Mouse (Mus musculus): ENCODE measurements at regions not wholly inside any gene's neighbourhood (a gene's known extent, or its start where the extent isn't known, plus 50 kb on each side); places are given as distances from the start of the nearest gene placed in this dataset.

DNA sequence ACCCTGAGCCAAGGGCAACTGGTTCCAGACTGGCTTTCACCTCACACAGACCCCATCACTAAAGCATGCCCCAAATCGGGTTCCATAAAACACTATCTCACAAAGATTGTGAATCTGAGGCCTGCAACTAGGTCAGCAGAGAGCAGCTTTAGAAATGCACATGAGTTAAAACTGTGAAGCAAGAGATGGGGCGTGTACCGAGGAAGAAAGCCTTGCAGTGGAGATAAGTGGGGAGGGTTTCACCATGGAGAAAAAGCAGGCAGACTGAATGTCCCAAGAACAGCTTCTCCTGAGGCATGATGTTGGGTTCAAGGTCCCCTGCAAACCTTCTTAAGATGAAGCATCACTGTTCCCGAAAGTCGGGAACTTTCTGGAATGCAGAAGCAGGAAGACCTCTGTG is 77.7 kb upstream of the Cited2 start:
- no peaks in the 10 kb centered on the region for H3K36me3 ChIP-seq (ENCODE audit: insufficient read depth, low read length)
- no peak overlapping the region for H3K4me3 ChIP-seq (ENCODE audit: low read depth, low read length)
- no peaks in the 10 kb centered on the region for H3K4me1 ChIP-seq (ENCODE audit: insufficient read depth, low read length)
- TF ChIP-seq CTCF (IDR thresholded peaks at IDR 0.05): no peak
- H3K9ac ChIP-seq (replicated peaks; ENCODE audit: low read length, poor library complexity, severe bottlenecking): no peak overlapping the region
- H3K27ac ChIP-seq (ENCODE audit: low read depth, low read length): no peak overlapping the region
- H3K9me3 ChIP-seq (ENCODE audit: low read length): no peaks in the 10 kb centered on the region
- ATAC-seq (ENCODE audit: low FRiP score): no peak
- WGBS: 96% methylated on average over 5 of the region's 5 CpGs
- no peak for DNase-seq (ENCODE audit: low spot score)
- H3K4me2 ChIP-seq (ENCODE audit: low read depth, low read length, poor library complexity, severe bottlenecking): no peak overlapping the region
- no peaks in the 10 kb centered on the region for H3K27me3 ChIP-seq (ENCODE audit: insufficient read depth, low read length)

DNA sequence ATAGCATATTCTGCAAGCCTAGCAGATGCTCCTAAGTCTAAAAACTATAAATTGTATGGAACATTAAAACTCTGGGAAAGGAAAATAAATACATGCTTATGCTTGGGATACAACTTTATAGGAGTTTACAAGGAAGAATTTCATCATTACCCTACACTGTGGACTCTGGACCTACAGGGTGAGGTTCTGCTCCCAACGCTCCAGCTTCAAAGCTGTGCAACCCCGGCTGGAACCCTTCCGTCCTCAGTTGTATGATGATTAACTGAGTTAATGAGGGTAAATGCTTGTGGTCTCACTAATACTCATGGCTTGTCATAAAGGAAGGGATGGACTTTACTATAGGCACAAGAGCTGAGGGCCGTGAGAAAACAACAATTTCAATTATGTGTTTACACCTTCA is 76.6 kb upstream of the Cited2 start:
- 92% methylated on average over 4 of the region's 4 CpGs for WGBS
- Histone ChIP-seq H3K9ac (replicated peaks; ENCODE audit: low read length, poor library complexity, severe bottlenecking) (no peak overlapping the region), H3K27me3 (ENCODE audit: insufficient read depth, low read length) (no peaks in the 10 kb centered on the region), H3K9me3 (ENCODE audit: low read length) (no peaks in the 10 kb centered on the region), H3K4me2 (ENCODE audit: low read depth, low read length, poor library complexity, severe bottlenecking) (no peak overlapping the region), H3K36me3 (ENCODE audit: insufficient read depth, low read length) (no peaks in the 10 kb centered on the region), H3K27ac (ENCODE audit: low read depth, low read length) (no peak overlapping the region), H3K4me3 (ENCODE audit: low read depth, low read length) (no peak overlapping the region), H3K4me1 (ENCODE audit: insufficient read depth, low read length) (no peaks in the 10 kb centered on the region)
- no peak for ATAC-seq (ENCODE audit: low FRiP score)
- TF ChIP-seq CTCF (IDR thresholded peaks at IDR 0.05): no peak
- DNase-seq (ENCODE audit: low spot score): no peak

DNA sequence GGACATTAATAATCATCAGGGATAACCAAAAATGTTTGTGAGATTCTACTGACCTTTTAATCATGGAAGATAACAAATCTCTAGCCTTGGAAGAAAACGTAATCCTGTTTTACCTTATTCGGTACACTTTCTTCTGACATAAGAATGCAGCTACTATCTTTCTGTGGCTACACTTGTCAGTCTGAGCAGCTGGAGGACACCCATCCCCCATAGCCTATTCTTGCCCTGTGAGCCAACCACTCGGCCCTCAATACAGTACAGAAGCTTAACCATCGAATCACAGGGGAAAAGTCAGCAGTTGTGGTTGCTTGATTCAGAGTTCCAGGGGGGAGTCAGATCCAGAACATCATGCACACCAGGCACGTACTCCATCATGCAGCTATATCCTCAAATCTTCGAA is 74.9 kb upstream of the Cited2 start:
- 69% methylated on average over 6 of the region's 6 CpGs for WGBS
- no peak for ATAC-seq (ENCODE audit: low FRiP score)
- Histone ChIP-seq H3K4me3 (ENCODE audit: low read depth, low read length) (no peak overlapping the region), H3K4me2 (ENCODE audit: low read depth, low read length, poor library complexity, severe bottlenecking) (no peak overlapping the region), H3K36me3 (ENCODE audit: insufficient read depth, low read length) (no peaks in the 10 kb centered on the region), H3K27ac (ENCODE audit: low read depth, low read length) (no peak overlapping the region), H3K9me3 (ENCODE audit: low read length) (no peaks in the 10 kb centered on the region), H3K4me1 (ENCODE audit: insufficient read depth, low read length) (no peaks in the 10 kb centered on the region), H3K9ac (replicated peaks; ENCODE audit: low read length, poor library complexity, severe bottlenecking) (no peak overlapping the region), H3K27me3 (ENCODE audit: insufficient read depth, low read length) (no peaks in the 10 kb centered on the region)
- no peak for DNase-seq (ENCODE audit: low spot score)
- TF ChIP-seq CTCF (IDR thresholded peaks at IDR 0.05): no peak

GRCm38 (mm10) chr10:17650997-17651750 is 71.8 kb upstream of the Cited2 start:
- Histone ChIP-seq H3K9me3 (ENCODE audit: low read length) (no peaks in the 10 kb centered on the region), H3K9ac (replicated peaks; ENCODE audit: low read length, poor library complexity, severe bottlenecking) (no peak overlapping the region), H3K27ac (ENCODE audit: low read depth, low read length) (no peak overlapping the region), H3K27me3 (ENCODE audit: insufficient read depth, low read length) (no peaks in the 10 kb centered on the region), H3K4me3 (ENCODE audit: low read depth, low read length) (no peak overlapping the region), H3K36me3 (ENCODE audit: insufficient read depth, low read length) (no peaks in the 10 kb centered on the region), H3K4me1 (ENCODE audit: insufficient read depth, low read length) (no peaks in the 10 kb centered on the region), H3K4me2 (ENCODE audit: low read depth, low read length, poor library complexity, severe bottlenecking) (no peak overlapping the region)
- DNase-seq (ENCODE audit: low spot score) (no peak), ATAC-seq (ENCODE audit: low FRiP score) (no peak)
- 83% methylated on average over 6 of the region's 6 CpGs for WGBS
- TF ChIP-seq CTCF (IDR thresholded peaks at IDR 0.05): no peak

DNA sequence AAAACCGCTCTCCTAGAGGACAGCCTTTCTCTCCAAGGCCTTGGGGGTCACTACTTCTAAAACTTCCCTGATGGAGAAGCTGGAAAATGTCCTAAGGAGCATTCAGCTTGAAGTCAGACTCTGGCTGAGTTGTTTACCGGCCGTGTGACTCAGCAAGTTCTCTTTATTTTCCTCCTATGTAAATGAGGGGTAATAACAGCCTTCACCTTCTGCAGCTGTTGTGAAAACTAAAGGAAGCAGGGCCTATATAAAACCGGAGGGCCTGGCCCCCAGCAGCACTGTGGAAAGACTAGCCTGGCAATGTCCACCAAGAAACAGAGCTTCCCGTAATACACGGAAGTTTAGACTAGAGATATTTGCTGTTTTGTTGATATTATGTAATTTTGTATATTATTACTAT is 69.7 kb upstream of the Cited2 start:
- no peak for ATAC-seq (ENCODE audit: low FRiP score)
- DNase-seq (ENCODE audit: low spot score): no peak
- H3K27ac ChIP-seq (ENCODE audit: low read depth, low read length): no peak overlapping the region
- no peaks in the 10 kb centered on the region for H3K9me3 ChIP-seq (ENCODE audit: low read length)
- H3K27me3 ChIP-seq (ENCODE audit: insufficient read depth, low read length): no peaks in the 10 kb centered on the region
- WGBS: 53% methylated on average over 6 of the region's 6 CpGs
- no peaks in the 10 kb centered on the region for H3K4me1 ChIP-seq (ENCODE audit: insufficient read depth, low read length)
- no peak overlapping the region for H3K9ac ChIP-seq (replicated peaks; ENCODE audit: low read length, poor library complexity, severe bottlenecking)
- H3K36me3 ChIP-seq (ENCODE audit: insufficient read depth, low read length): no peaks in the 10 kb centered on the region
- H3K4me2 ChIP-seq (ENCODE audit: low read depth, low read length, poor library complexity, severe bottlenecking): no peak overlapping the region
- no peak overlapping the region for H3K4me3 ChIP-seq (ENCODE audit: low read depth, low read length)
- no peak for TF ChIP-seq CTCF (IDR thresholded peaks at IDR 0.05)

DNA sequence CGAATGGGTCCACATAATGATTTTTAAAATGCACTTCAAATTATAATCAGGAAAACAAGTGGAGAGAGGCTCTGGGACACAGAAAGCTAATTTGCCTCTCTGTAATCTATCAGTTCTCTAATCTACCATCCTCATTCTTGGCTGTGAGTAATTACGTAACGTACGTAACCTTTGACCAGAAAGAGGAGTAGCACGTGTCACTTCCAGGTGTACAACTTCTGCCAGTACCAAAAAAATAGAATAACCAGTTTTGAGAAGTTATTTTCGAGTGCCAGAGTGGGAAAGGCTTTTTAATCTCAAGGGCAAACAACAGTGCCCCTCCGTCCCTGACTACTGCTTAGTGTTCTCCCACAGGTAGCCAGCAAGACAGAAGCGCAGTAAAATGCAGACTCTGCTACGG is 69.2 kb upstream of the Cited2 start:
- 83% methylated on average over 9 of the region's 9 CpGs for WGBS
- H3K9ac ChIP-seq (replicated peaks; ENCODE audit: low read length, poor library complexity, severe bottlenecking): no peak overlapping the region

More for the DNA sequence above, 69.2 kb upstream of the Cited2 start:
- Histone ChIP-seq H3K27ac (ENCODE audit: low read depth, low read length) (no peak overlapping the region), H3K36me3 (ENCODE audit: insufficient read depth, low read length) (no peaks in the 10 kb centered on the region), H3K27me3 (ENCODE audit: insufficient read depth, low read length) (no peaks in the 10 kb centered on the region), H3K4me3 (ENCODE audit: low read depth, low read length) (no peak overlapping the region), H3K4me2 (ENCODE audit: low read depth, low read length, poor library complexity, severe bottlenecking) (no peak overlapping the region), H3K9me3 (ENCODE audit: low read length) (no peaks in the 10 kb centered on the region), H3K4me1 (ENCODE audit: insufficient read depth, low read length) (no peaks in the 10 kb centered on the region)
- TF ChIP-seq CTCF (IDR thresholded peaks at IDR 0.05): no peak
- DNase-seq (ENCODE audit: low spot score): no peak
- no peak for ATAC-seq (ENCODE audit: low FRiP score)

Data from midbrain, postnatal 0 days (tissue).